Mouse (Mus musculus) c-Kit-positive CD71-negative TER-119-negative erythroid progenitor cells, embryonic 14.5 days (primary cell): ENCODE data around the gene 2310039H08Rik.

Source experiments
- DNase-seq: peaks from one replicate; pipeline ENCODE4 v3.0.0-alpha.2; 2013; ENCODE audit warnings: low read depth

The 2310039H08Rik gene

DNA sequence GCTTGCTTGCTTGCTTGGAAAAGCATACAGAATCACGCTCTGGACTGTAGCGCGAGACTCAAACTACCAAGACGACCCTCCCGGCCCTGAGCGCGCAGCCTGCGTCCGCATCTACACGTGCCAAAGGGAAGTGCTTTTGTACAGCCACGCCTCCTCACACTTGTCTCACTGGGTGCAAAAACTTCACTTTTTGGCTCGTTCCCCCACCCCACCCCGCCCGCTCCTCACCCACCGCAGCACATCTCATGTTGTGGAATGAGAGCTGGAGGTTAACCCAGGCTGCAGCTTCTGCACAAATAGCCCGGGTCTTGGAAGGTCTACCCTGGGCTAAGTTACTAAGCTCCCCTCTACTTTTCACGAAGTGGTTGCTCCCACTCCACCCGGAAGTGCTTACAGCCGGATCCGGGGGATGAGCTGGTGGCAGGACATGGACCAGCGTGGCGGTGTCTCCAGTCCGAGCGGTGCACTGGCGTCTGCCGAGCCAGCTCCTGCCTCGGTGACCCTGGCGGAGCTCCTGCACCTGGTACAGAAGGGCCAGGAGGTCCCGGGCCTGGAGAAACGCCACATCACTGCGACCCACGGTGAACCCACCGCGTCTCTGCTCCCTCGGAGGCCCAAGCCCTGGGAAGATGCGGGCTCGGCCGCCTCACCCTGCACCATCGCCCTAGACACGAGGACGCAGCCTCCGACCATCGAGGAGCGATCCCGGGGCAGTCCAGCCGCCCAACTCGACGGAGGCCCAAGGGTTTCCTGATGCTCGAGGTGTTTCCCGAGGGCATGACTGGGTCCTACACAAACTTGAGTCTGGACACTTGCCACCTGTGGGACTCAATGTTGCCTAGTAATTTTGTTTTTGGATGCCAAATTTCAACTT lies at the start of gene 2310039H08Rik:
Gene 2310039H08Rik, plus strand, starts transcription at position 232 of the 874 bp plus-strand sequence.
- DNase-seq = peak; percentile 74

DNA sequence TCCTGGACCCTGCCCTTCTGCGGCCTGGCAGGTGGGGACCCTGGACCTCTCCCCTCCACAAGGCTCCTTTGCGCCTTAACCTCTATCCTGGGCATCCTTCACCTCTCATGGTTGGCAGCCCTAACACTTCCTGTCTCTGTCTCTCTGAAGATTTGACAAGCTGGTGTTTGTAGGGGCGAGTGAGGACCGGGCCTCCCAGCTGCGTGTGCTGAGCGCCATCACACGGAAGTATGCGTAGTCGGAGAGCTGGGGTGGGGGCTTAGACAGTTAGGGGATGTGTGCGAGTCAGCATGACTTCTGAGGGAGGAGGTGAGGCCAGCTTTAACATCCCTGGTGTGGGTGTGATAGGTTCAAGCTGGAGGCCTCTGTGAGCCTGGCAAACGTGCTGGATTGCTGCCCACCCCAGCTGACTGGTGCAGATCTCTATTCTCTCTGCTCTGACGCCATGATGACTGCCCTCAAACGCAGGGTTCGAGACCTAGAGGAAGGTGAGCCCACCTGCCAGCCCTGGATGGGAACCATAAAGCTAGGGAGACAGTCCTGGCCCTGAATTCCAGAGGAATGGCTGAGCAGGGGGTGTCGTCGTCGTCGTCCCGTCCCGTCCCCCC lies 47.9 kb upstream of the 2310039H08Rik start:
- no peak for DNase-seq

DNA sequence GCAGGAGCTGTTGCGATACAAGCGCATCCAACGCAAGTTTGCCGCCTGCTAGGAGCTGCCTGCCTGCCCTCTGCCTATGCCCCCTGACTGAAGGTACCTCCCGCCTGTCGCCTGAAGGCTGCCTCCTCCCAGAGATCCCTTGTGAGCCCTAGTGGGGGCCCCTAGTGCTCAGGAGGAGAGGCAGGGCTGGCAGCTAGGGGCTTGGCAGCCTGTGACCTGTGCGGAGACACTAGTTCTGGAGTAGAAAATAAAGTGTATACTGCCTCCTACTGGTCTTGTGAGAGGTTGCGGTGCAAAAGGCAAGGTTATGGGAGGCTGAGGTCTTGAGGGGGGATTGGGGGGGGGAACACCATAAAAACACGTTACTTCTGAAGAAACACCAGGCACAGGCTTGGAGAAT lies 47.2 kb upstream of the 2310039H08Rik start:
- no peak for DNase-seq

GRCm38 (mm10) chr17:46725731-46726645 lies 46.4 kb upstream of the 2310039H08Rik start:
- DNase-seq = no peak

GRCm38 (mm10) chr17:46727271-46727670 lies 45.2 kb upstream of the 2310039H08Rik start:
- no peak for DNase-seq

- DNase-seq = no peak
These were observed 44.4 kb upstream of the 2310039H08Rik start for GRCm38 (mm10) chr17:46728021-46728420.

- no peak for DNase-seq
These were observed 43.9 kb upstream of the 2310039H08Rik start for GRCm38 (mm10) chr17:46728496-46728895.

GRCm38 (mm10) chr17:46728904-46729318 lies 43.5 kb upstream of the 2310039H08Rik start, which contains the start of gene Gnmt:
TSS of gene Gnmt (minus strand) at chr17:46729168.
- DNase-seq = no peak

- no peak for DNase-seq
These were observed 38.4 kb upstream of the 2310039H08Rik start for GRCm38 (mm10) chr17:46734055-46734454.

- DNase-seq = no peak
These were observed 37.1 kb upstream of the 2310039H08Rik start for GRCm38 (mm10) chr17:46735287-46735686.

DNA sequence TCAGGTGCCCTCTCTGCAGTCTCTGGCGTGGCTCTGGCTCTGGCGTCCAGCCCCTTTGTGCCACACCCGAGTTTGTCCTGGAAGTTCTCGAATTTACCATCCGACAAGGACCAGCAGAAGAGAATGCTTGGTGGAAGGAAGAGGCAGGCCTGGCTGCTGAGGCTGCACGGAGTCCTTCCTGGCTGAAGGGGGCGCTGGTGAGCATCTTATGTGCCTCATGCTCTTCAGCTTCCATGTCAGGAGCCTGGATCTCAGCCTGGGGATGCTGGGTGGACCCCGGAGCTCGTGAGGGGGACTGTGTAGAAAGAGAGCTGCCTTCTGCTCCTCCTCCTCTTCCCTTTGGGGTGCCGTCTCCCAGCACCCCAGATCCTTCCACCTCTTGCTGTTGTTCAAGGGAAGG lies 36.3 kb upstream of the 2310039H08Rik start:
- peak; percentile 50 for DNase-seq

DNA sequence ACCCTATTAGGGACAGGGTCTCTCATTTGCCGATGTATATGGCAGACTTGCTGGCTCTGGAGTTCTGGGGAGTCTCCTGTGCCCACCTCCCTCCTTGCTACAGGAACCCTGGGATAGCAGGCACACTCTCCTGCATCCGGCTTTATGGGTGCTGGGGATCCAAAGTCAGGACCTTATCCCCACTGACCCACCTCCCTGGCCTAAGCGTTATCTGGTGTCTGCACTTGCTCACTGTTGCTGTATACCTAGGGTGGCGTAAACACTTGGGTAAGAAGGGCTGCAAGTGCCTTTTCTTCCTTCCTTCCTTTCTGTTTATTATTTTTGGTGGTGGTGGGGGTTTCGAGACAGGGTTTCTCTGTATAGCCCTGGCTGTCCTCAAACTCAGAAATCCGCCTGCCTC lies 31.1 kb upstream of the 2310039H08Rik start:
- DNase-seq = no peak

DNA sequence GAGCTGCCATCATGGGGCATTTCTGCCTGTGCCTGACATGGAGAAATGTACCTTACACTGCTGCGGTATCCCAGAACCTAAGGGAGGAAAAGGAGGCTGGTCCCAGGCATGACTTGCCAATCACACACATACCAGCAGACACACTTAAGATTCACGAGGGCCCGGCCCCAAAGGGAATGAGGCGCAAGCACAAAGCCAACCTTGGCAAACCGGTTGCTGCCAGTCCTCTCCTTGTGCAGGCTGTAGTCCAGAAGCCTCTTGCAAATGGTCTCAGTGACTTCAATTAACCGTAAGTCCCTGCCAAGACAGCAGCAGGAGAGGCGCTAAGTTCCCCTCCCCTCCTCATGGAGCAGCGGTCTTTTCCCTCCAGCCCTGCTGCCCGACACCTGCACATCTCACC lies 29.4 kb upstream of the 2310039H08Rik start:
- DNase-seq = no peak

- no peak for DNase-seq
These were observed 26.9 kb upstream of the 2310039H08Rik start for GRCm38 (mm10) chr17:46745506-46745905.

DNA sequence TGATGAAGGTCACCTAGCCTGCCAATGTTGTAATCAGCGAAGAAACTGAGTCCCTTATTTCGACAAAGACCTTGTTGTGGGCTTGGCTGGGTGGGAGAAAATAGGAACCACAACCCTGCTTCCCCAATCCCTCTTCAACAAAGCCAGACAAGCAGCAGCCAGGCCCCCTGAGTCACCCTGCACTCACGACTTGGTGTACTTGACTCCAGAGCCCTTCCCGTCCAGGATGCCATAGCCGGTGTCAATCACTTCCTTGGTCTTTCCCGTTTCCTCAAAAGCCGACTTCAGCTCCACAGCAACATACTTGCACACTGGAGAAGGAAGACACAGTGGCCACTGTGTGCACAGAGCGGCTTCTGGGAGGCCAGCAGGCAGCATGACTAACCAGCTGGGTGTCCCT lies 25.2 kb upstream of the 2310039H08Rik start:
- no peak for DNase-seq

- no peak for DNase-seq
These were observed 24.6 kb upstream of the 2310039H08Rik start for GRCm38 (mm10) chr17:46747806-46748205.

- DNase-seq = no peak
These were observed 23.2 kb upstream of the 2310039H08Rik start for GRCm38 (mm10) chr17:46749282-46749681.

DNA sequence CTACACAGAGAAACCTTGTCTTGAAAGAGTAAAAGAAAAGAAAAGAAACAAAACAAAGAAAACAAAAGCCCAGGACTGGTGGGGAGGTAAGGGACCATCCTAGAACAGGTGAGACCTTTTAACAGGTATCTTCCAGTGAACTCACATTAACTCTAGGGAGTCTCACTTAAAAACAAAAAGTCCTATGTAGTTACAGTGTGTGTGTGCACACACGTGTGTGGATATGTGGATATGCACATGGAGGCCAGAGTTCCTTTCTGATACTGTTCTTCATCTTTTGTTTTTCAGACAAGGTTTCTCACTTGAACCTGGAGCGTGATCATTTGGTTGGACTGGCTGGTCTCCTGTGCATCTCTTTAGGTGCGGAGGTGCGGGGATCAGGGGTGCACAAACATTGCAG lies 21.9 kb upstream of the 2310039H08Rik start:
- no peak for DNase-seq

- peak; percentile 65 for DNase-seq
These were observed 21.2 kb upstream of the 2310039H08Rik start for GRCm38 (mm10) chr17:46751056-46751793.

DNA sequence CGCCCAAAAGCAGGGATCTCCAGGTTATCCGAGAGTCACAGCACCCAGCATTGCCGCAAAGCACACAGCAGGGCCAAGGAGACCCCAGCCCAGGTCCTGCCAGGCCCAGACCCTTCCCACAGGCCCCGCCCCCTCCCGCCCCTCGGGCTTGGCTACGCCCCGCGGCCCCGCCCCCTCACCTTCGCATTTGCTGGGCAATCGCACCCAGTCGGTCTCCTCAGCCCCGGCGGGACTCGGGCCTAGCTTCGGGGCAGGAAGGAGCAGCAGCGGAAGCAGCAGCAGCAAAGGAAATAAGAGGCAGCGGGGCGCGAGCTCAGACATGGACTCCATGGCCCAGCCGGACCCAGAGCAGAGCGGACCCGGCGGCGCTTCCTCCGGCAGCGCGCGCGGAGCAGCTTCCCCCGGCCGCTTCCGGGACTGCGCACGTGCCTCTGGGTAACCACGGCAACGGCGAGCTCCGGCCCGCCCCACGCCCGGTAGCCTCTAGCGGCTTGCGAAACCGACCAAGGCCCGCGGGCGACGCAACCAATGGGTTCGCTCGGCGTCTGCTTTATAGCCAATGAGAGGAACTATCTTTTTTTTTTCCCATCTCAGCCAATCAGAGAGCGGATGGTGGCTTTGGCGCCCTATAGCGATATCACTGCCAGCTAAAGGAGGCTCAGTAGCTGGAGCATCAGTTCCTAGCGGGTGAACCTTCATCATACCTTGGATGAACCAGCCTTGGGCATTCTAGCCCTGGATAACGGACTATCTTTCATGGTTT lies 20.5 kb upstream of the 2310039H08Rik start, which contains the start of gene Cnpy3:
Gene Cnpy3, minus strand, starts transcription at position 421 of the 763 bp plus-strand sequence.
- peak; percentile 92 for DNase-seq

GRCm38 (mm10) chr17:46758753-46759152 lies 13.7 kb upstream of the 2310039H08Rik start:
- DNase-seq = no peak
